Mouse (Mus musculus): ENCODE data around the gene Apol11a. TPM values are rescaled to one million over a fixed set of nuclear protein-coding genes. Genes with fewer than 3 reads are reported as not detected.
"Not testable (repeated sequence)": the region's sequence is repeated elsewhere in the genome, so short reads cannot be mapped to it uniquely, and the experiment has no call there.

The Apol11a gene
- total RNA-seq (2014; rRNA removed): not detected in 2 replicates
- polyA plus RNA-seq (2015; fragmentation: Nextera tagmentation; extraction: Ambion mirVana): not detected in 2 replicates

DNA sequence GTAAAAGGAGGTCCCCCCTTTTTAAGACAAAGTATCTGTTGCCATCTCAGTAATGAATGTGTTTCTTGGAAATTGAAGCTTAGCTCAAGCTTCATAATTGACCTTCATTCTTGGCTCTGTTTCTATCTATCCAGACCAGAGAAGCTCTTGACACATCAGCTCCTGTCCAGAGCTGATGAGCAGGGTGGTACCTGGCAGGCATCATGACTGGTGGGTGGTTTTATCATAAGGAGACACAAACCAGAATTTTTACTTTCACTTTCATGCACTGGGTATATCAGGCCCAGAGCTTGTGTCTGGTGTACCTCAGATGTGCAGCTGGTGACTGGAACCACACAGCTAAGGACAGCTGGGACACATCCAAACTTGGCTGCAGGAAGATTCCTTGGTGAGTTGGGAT is at the start of gene Apol11a:
Gene Apol11a, plus strand, starts transcription at position 306 of the 400 bp plus-strand sequence.
- not testable (repeated sequence) for H3K27me3 ChIP-seq (ENCODE audit: insufficient read depth, low read length); H3K36me3 ChIP-seq (ENCODE audit: insufficient read depth); H3K4me2 ChIP-seq (ENCODE audit: low read depth); DNase-seq; H3K9me3 ChIP-seq (ENCODE audit: low read length); H3K4me1 ChIP-seq (ENCODE audit: insufficient read depth); H3K4me3 ChIP-seq (ENCODE audit: low read depth, low read length); H3K27ac ChIP-seq (ENCODE audit: low read depth, low read length); ATAC-seq; H3K9ac ChIP-seq

DNA sequence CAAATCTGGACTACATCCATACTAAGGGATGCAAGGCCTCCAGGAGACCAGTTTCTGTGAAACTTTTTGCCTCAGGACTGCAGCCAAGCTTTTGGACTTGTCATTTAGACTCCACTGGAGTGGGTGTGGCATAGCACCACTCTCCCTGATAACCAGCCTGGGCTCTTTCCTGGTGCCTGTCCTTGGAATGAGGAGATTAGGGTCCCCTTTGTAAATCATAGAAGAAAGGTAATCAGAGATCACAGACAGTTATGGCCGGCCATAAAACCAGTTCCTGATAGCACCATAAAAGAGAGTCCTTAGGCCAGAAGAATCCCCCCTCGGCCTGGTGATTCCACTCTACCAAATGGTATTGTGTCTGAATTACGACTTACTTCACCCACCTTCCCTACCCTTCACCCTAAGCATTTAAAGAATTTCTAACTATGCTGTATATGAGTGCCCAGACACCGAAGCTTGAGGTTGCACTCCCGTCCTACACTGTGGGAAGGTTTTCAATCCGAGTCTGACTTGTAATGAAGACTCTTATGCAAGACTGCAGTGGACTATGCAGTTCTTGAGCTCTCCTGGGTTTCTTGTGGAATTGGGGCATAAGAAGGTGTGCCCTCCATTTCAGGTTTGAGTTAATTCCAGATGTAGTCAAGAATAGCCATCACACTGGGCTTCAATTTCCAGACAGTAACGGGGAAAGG is 33.2 kb upstream of the Apol11a start:
- not testable (repeated sequence) for H3K27ac ChIP-seq (ENCODE audit: low read depth, low read length); ATAC-seq; H3K4me2 ChIP-seq (ENCODE audit: low read depth); H3K4me3 ChIP-seq (ENCODE audit: low read depth, low read length); DNase-seq; H3K27me3 ChIP-seq (ENCODE audit: insufficient read depth, low read length); H3K4me1 ChIP-seq (ENCODE audit: insufficient read depth); H3K36me3 ChIP-seq (ENCODE audit: insufficient read depth); H3K9me3 ChIP-seq (ENCODE audit: low read length); H3K9ac ChIP-seq
- WGBS: 91% methylated on average over 7 of the region's 7 CpGs

DNA sequence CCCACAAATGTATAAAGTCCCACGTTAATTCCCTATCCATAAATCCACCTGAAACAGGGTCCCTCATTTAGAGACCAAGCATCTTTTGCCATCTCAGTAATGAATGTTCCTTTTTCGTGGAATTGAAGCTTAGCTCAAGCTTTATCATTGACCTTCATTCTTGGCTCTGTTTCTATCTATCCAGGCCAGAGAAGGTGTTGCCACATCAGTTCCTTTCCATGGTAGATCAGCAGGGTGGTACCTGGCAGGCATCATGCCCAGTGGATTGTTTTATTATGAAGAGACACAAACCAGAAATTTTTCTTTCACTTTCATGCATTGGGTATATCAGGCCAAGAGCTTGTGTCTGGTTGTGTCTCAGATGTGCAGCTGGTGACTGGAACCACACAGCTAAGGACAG is 31.4 kb upstream of the Apol11a start, which contains the start of gene Apol10a:
Gene Apol10a, plus strand, starts transcription at position 355 of the 400 bp plus-strand sequence.
- not testable (repeated sequence) for ATAC-seq; H3K4me3 ChIP-seq (ENCODE audit: low read depth, low read length)

DNA sequence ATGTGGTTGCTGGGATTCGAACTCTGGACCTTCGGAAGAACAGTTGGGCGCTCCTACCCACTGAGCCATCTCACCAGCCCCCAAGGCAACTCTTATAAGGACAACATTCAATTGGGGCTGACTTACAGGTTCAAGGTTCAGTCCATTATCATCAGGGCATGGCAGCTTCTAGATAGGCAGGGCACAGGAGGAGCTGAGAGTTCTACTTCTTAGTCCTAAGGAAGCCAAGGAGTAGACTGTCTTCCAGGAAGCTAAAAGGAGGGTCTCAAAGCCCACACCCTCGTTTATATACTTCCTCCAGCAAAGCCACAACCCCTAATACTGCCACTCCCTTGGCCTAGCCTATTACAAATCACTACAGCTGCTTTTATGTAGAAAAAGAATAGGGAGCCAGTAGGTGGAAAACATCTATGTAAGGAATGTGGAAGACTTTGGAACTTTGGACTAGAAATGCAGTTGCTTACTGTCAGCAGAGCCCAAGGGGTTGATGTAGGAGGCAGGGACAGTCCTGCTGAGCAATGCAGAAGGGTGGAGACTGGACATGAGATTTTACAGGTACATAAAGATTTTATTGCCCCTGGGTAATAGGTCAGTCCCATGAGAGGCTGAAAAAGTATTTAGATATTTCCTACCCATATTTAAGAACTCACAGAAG is 25.8 kb upstream of the Apol11a start:
- Histone ChIP-seq H3K36me3 (ENCODE audit: insufficient read depth) (no peaks in the 10 kb centered on the region), H3K4me1 (ENCODE audit: insufficient read depth) (no peaks in the 10 kb centered on the region), H3K27ac (ENCODE audit: low read depth, low read length) (no peak overlapping the region), H3K27me3 (ENCODE audit: insufficient read depth, low read length) (no peaks in the 10 kb centered on the region), H3K4me3 (ENCODE audit: low read depth, low read length) (no peak overlapping the region), H3K4me2 (ENCODE audit: low read depth) (no peak overlapping the region), H3K9ac (no peak overlapping the region), H3K9me3 (ENCODE audit: low read length) (no peaks in the 10 kb centered on the region)
- WGBS: 75% methylated on average over 4 of the region's 4 CpGs
- ATAC-seq: no peak
- TF ChIP-seq CTCF (IDR thresholded peaks at IDR 0.05; ENCODE audit: low read depth): no peak
- DNase-seq: no peak

More for the DNA sequence above, 31.4 kb upstream of the Apol11a start, which contains the start of gene Apol10a:
- not testable (repeated sequence) for H3K27ac ChIP-seq (ENCODE audit: low read depth, low read length); DNase-seq; H3K9me3 ChIP-seq (ENCODE audit: low read length); H3K27me3 ChIP-seq (ENCODE audit: insufficient read depth, low read length); H3K9ac ChIP-seq; H3K4me1 ChIP-seq (ENCODE audit: insufficient read depth); H3K4me2 ChIP-seq (ENCODE audit: low read depth); H3K36me3 ChIP-seq (ENCODE audit: insufficient read depth)
- WGBS: 77% methylated on average over 2 of the region's 2 CpGs

DNA sequence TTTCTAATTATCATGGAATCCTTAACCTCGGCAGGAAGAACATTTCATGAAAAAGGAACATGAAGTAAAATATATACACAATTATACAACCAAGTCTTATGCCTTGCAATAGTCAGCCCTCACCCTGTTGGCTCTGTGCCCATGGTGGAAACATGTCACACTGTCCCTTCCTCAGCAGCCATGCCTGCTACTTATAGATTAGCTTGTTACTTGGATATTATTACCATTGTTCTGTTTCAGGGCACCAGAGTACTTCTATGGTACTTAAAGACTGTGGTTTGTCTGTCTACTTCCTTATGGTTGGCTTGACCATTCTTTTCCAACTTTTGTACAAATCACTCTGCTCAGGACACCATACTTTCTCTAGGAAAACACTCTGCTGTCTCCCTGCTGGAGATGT is 14.9 kb upstream of the Apol11a start:
- not testable (repeated sequence) for H3K4me2 ChIP-seq (ENCODE audit: low read depth); H3K4me1 ChIP-seq (ENCODE audit: insufficient read depth); DNase-seq; H3K4me3 ChIP-seq (ENCODE audit: low read depth, low read length); ATAC-seq; H3K27ac ChIP-seq (ENCODE audit: low read depth, low read length); H3K27me3 ChIP-seq (ENCODE audit: insufficient read depth, low read length); H3K9ac ChIP-seq; H3K36me3 ChIP-seq (ENCODE audit: insufficient read depth); H3K9me3 ChIP-seq (ENCODE audit: low read length)
- WGBS: no CpG with 5 or more reads among the region's 1 CpGs

DNA sequence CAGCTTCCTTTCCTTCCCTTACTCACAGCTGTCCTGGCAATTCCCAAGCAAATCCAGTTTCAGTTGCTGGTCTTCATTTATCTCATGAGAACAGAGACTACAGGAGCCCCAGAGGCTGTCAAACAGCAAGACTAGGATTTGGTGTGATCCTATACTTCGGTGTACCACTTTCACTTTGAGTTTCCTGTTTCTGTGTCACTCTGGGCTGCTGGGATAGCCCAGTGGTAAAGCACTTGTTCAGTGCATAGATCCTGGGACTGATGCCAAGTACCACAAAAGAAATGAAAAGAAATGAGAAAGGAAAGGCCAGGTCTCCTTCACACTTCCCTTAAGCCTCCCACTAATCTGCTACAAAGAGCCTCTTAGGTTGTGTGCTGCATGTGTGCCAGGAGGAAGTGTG is 13.4 kb upstream of the Apol11a start:
- not testable (repeated sequence) for H3K9me3 ChIP-seq (ENCODE audit: low read length); H3K4me1 ChIP-seq (ENCODE audit: insufficient read depth); H3K4me3 ChIP-seq (ENCODE audit: low read depth, low read length); ATAC-seq; DNase-seq; H3K27me3 ChIP-seq (ENCODE audit: insufficient read depth, low read length); H3K4me2 ChIP-seq (ENCODE audit: low read depth); H3K36me3 ChIP-seq (ENCODE audit: insufficient read depth); H3K27ac ChIP-seq (ENCODE audit: low read depth, low read length); H3K9ac ChIP-seq
- 59% methylated on average over 1 of the region's 1 CpGs for WGBS

DNA sequence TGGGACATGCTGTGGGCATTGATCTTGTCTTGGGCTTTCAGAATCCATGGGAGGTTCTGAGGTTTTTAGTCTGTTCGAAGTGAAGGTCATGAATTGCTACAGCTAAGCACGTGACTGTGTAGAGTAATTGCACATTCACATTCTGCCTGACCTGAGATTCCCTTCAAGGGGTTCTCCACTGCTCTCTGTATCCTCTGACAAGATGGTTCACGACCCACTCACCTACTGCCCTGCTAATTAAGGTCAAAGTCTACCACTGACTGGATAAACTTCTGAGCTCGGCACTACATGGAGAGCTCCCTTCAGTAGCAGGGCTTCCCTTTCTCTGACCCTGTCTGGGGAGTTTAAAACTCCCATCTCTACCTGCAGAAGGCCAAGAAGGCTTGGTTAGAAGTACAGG is 12.5 kb downstream of the Apol11a start:
- H3K27ac ChIP-seq (ENCODE audit: low read depth, low read length); H3K9ac ChIP-seq; H3K4me3 ChIP-seq (ENCODE audit: low read depth, low read length); DNase-seq; ATAC-seq; H3K9me3 ChIP-seq (ENCODE audit: low read length); H3K27me3 ChIP-seq (ENCODE audit: insufficient read depth, low read length); H3K36me3 ChIP-seq (ENCODE audit: insufficient read depth); H3K4me2 ChIP-seq (ENCODE audit: low read depth); H3K4me1 ChIP-seq (ENCODE audit: insufficient read depth): not testable (repeated sequence)
- 64% methylated on average over 4 of the region's 4 CpGs for WGBS

All from forebrain, postnatal 0 days (tissue).